Mouse (Mus musculus) neural tube, embryonic 12.5 days (tissue): ENCODE measurements at regions not wholly inside any gene's neighbourhood (a gene's known extent, or its start where the extent isn't known, plus 50 kb on each side); places are given as distances from the start of the nearest gene placed in this dataset.
"Not testable (repeated sequence)": the region's sequence is repeated elsewhere in the genome, so short reads cannot be mapped to it uniquely, and the experiment has no call there.

Experiments
- ATAC-seq: fragments of 200-750 bp; cut with Nextera tagmentation; 2 replicates; pipeline ENCODE4 v1.8.0; 2017; ENCODE audit warnings: low read depth, mild to moderate bottlenecking, moderate TSS enrichment, moderate library complexity; ENCODE audit not compliant: low FRiP score
- H3K27ac ChIP-seq: fragments of 300-500 bp; sonication (generic); 2 replicates; pipeline ENCODE4 v1.5.1; 2016
- H3K27me3 ChIP-seq: fragments of 300-500 bp; sonication (generic); replicated peaks from 2 replicates; pipeline ENCODE4 v1.6.1; 2016; ENCODE audit warnings: mild to moderate bottlenecking
- H3K36me3 ChIP-seq: fragments of 300-500 bp; sonication (generic); 2 replicates; pipeline ENCODE4 v1.6.1; 2016; ENCODE audit warnings: mild to moderate bottlenecking
- H3K4me1 ChIP-seq: fragments of 300-500 bp; sonication (generic); 2 replicates; pipeline ENCODE4 v1.6.1; 2016
- H3K4me2 ChIP-seq: fragments of 300-500 bp; sonication (generic); replicated peaks from 2 replicates; pipeline ENCODE4 v1.6.1; 2016; ENCODE audit warnings: mild to moderate bottlenecking
- H3K4me3 ChIP-seq: fragments of 300-500 bp; sonication (generic); 2 replicates; pipeline ENCODE4 v1.5.1; 2016
- H3K9ac ChIP-seq: fragments of 300-500 bp; sonication (generic); 2 replicates; pipeline ENCODE4 v1.6.1; 2016; ENCODE audit warnings: mild to moderate bottlenecking
- H3K9me3 ChIP-seq: fragments of 300-500 bp; sonication (generic); 2 replicates; pipeline ENCODE4 v1.6.1; 2016; ENCODE audit warnings: mild to moderate bottlenecking
- WGBS: fragments of 180-500 bp; shearing (Covaris S2); methylation state at CpG from one replicate; pipeline ENCODE4 v1.1.7; 2016; 5-methylcytosine and 5-hydroxymethylcytosine counted together

GRCm38 (mm10) chr11:113163941-113164340 lies 381.9 kb downstream of the Sox9 start:
- 20% methylated on average over 3 of the region's 3 CpGs for WGBS
- no peaks in the 10 kb centered on the region for H3K9me3 ChIP-seq
- H3K27me3 ChIP-seq, result no peaks in the 10 kb centered on the region
- H3K4me2 ChIP-seq, result peak overlapping the region; percentile 24; the same call in 1 of the 2 replicates
- H3K27ac ChIP-seq, result no peak overlapping the region
- no peak overlapping the region for H3K9ac ChIP-seq
- H3K4me3 ChIP-seq, result no peak overlapping the region
- H3K4me1 ChIP-seq, result peaks cover 59% of the 10 kb centered on the region
- 0 out of 2 replicates have a peak, but pooled peaks cover 2% of the 10 kb centered on the region for H3K36me3 ChIP-seq
- no peak for ATAC-seq

GRCm38 (mm10) chr11:113164510-113164909 lies 382.5 kb downstream of the Sox9 start:
- 14% methylated on average over 10 of the region's 10 CpGs for WGBS
- Histone ChIP-seq H3K36me3 (0 out of 2 replicates have a peak, but pooled peaks cover 2% of the 10 kb centered on the region), H3K9ac (peak overlapping the region; percentile 18; the same call in 1 of the 2 replicates), H3K4me3 (no peak overlapping the region), H3K4me1 (peaks cover 58% of the 10 kb centered on the region), H3K27me3 (no peaks in the 10 kb centered on the region), H3K9me3 (no peaks in the 10 kb centered on the region), H3K4me2 (peak overlapping the region; percentile 60), H3K27ac (no peak overlapping the region)
- ATAC-seq, result no peak

- H3K27ac ChIP-seq, result no peak overlapping the region
- peak overlapping the region; percentile 18; the same call in 1 of the 2 replicates for H3K9ac ChIP-seq
- peak; percentile 67 for ATAC-seq
- 6% methylated on average over 23 of the region's 23 CpGs for WGBS
- H3K4me2 ChIP-seq, result peak overlapping the region; percentile 60
- no peaks in the 10 kb centered on the region for H3K27me3 ChIP-seq
- H3K36me3 ChIP-seq, result 0 out of 2 replicates have a peak, but pooled peaks cover 2% of the 10 kb centered on the region
- peak overlapping the region; percentile 11 for H3K4me3 ChIP-seq
- H3K9me3 ChIP-seq, result no peaks in the 10 kb centered on the region
- H3K4me1 ChIP-seq, result peaks cover 51% of the 10 kb centered on the region
Observed at GRCm38 (mm10) chr11:113165069-113165795, 383.2 kb downstream of the Sox9 start.

GRCm38 (mm10) chr11:113166517-113166916 lies 384.5 kb downstream of the Sox9 start:
- H3K4me1 ChIP-seq, result peaks cover 62% of the 10 kb centered on the region
- H3K9me3 ChIP-seq, result no peaks in the 10 kb centered on the region
- H3K4me3 ChIP-seq, result no peak overlapping the region
- no peak overlapping the region for H3K9ac ChIP-seq
- H3K27ac ChIP-seq, result no peak overlapping the region
- WGBS, result 65% methylated on average over 4 of the region's 4 CpGs
- H3K4me2 ChIP-seq, result 0 out of 2 replicates have a peak overlapping the region, but pooled peaks have one; percentile 1
- ATAC-seq, result no peak
- H3K36me3 ChIP-seq, result no peaks in the 10 kb centered on the region
- no peaks in the 10 kb centered on the region for H3K27me3 ChIP-seq

- ATAC-seq, result peak; percentile 62
- no peaks in the 10 kb centered on the region for H3K9me3 ChIP-seq
- peaks cover 41% of the 10 kb centered on the region for H3K4me1 ChIP-seq
- no peaks in the 10 kb centered on the region for H3K36me3 ChIP-seq
- no peak overlapping the region for H3K27ac ChIP-seq
- 28% methylated on average over 16 of the region's 16 CpGs for WGBS
- peak overlapping the region; percentile 36 for H3K4me3 ChIP-seq
- H3K27me3 ChIP-seq, result no peaks in the 10 kb centered on the region
- peak overlapping the region; percentile 41; the same call in 1 of the 2 replicates for H3K9ac ChIP-seq
- H3K4me2 ChIP-seq, result peak overlapping the region; percentile 59
Observed at GRCm38 (mm10) chr11:113172497-113173140, 390.6 kb downstream of the Sox9 start.

GRCm38 (mm10) chr11:113173317-113173716 lies 391.3 kb downstream of the Sox9 start:
- peak overlapping the region; percentile 18 for H3K4me3 ChIP-seq
- H3K4me2 ChIP-seq, result peak overlapping the region; percentile 51
- not testable (repeated sequence) for H3K36me3 ChIP-seq, H3K9me3 ChIP-seq, H3K27ac ChIP-seq, H3K27me3 ChIP-seq, H3K9ac ChIP-seq, ATAC-seq
- peaks cover 48% of the 10 kb centered on the region for H3K4me1 ChIP-seq
- 43% methylated on average over 12 of the region's 12 CpGs for WGBS

GRCm38 (mm10) chr11:113174011-113174507 lies 392.0 kb downstream of the Sox9 start:
- no peaks in the 10 kb centered on the region for H3K27me3 ChIP-seq
- no peaks in the 10 kb centered on the region for H3K9me3 ChIP-seq
- no peaks in the 10 kb centered on the region for H3K36me3 ChIP-seq
- no peak for ATAC-seq
- H3K4me2 ChIP-seq, result peak overlapping the region; percentile 14; the same call in 1 of the 2 replicates
- H3K27ac ChIP-seq, result peak overlapping the region; percentile 26; the same call in 1 of the 2 replicates
- H3K9ac ChIP-seq, result no peak overlapping the region
- 59% methylated on average over 5 of the region's 5 CpGs for WGBS
- H3K4me3 ChIP-seq, result no peak overlapping the region
- H3K4me1 ChIP-seq, result peaks cover 55% of the 10 kb centered on the region

- H3K27ac ChIP-seq, result no peak overlapping the region
- no peaks in the 10 kb centered on the region for H3K36me3 ChIP-seq
- H3K4me3 ChIP-seq, result no peak overlapping the region
- H3K4me2 ChIP-seq, result no peak overlapping the region
- no peak for ATAC-seq
- no peak overlapping the region for H3K9ac ChIP-seq
- no peaks in the 10 kb centered on the region for H3K27me3 ChIP-seq
- no peaks in the 10 kb centered on the region for H3K9me3 ChIP-seq
- H3K4me1 ChIP-seq, result peaks cover 67% of the 10 kb centered on the region
- 41% methylated on average over 6 of the region's 6 CpGs for WGBS
Observed at GRCm38 (mm10) chr11:113175323-113175722, 393.3 kb downstream of the Sox9 start.

- H3K27me3 ChIP-seq, result no peaks in the 10 kb centered on the region
- no peaks in the 10 kb centered on the region for H3K36me3 ChIP-seq
- peaks cover 67% of the 10 kb centered on the region for H3K4me1 ChIP-seq
- 22% methylated on average over 7 of the region's 7 CpGs for WGBS
- ATAC-seq, result no peak
- no peak overlapping the region for H3K4me3 ChIP-seq
- H3K9me3 ChIP-seq, result no peaks in the 10 kb centered on the region
- H3K9ac ChIP-seq, result no peak overlapping the region
- no peak overlapping the region for H3K27ac ChIP-seq
- H3K4me2 ChIP-seq, result no peak overlapping the region
Observed at GRCm38 (mm10) chr11:113176183-113176582, 394.2 kb downstream of the Sox9 start.

GRCm38 (mm10) chr11:113178375-113178774 lies 396.4 kb downstream of the Sox9 start:
- Histone ChIP-seq H3K27me3 (no peaks in the 10 kb centered on the region), H3K36me3 (no peaks in the 10 kb centered on the region), H3K4me1 (peaks cover 78% of the 10 kb centered on the region), H3K4me3 (no peak overlapping the region), H3K4me2 (no peak overlapping the region), H3K9me3 (no peaks in the 10 kb centered on the region), H3K9ac (0 out of 2 replicates have a peak overlapping the region, but pooled peaks have one; percentile 29), H3K27ac (no peak overlapping the region)
- WGBS, result 85% methylated on average over 7 of the region's 7 CpGs
- no peak for ATAC-seq

- H3K9ac ChIP-seq, result no peak overlapping the region
- H3K27me3 ChIP-seq, result no peaks in the 10 kb centered on the region
- H3K4me1 ChIP-seq, result peaks cover 83% of the 10 kb centered on the region
- no peak overlapping the region for H3K4me2 ChIP-seq
- H3K4me3 ChIP-seq, result no peak overlapping the region
- no peaks in the 10 kb centered on the region for H3K9me3 ChIP-seq
- WGBS, result 81% methylated on average over 14 of the region's 14 CpGs
- no peak for ATAC-seq
- H3K36me3 ChIP-seq, result no peaks in the 10 kb centered on the region
- H3K27ac ChIP-seq, result no peak overlapping the region
Observed at GRCm38 (mm10) chr11:113180008-113180407, 398.0 kb downstream of the Sox9 start.

- no peak overlapping the region for H3K4me3 ChIP-seq
- ATAC-seq, result 0 out of 2 replicates have a peak, but pooled peaks have one; percentile 12
- no peak overlapping the region for H3K4me2 ChIP-seq
- no peak overlapping the region for H3K27ac ChIP-seq
- H3K4me1 ChIP-seq, result peaks cover 91% of the 10 kb centered on the region
- no peaks in the 10 kb centered on the region for H3K36me3 ChIP-seq
- H3K9me3 ChIP-seq, result no peaks in the 10 kb centered on the region
- WGBS, result 60% methylated on average over 13 of the region's 13 CpGs
- H3K27me3 ChIP-seq, result no peaks in the 10 kb centered on the region
- H3K9ac ChIP-seq, result no peak overlapping the region
Observed at GRCm38 (mm10) chr11:113182083-113182861, 400.2 kb downstream of the Sox9 start.
